In the genomic region with DNA sequence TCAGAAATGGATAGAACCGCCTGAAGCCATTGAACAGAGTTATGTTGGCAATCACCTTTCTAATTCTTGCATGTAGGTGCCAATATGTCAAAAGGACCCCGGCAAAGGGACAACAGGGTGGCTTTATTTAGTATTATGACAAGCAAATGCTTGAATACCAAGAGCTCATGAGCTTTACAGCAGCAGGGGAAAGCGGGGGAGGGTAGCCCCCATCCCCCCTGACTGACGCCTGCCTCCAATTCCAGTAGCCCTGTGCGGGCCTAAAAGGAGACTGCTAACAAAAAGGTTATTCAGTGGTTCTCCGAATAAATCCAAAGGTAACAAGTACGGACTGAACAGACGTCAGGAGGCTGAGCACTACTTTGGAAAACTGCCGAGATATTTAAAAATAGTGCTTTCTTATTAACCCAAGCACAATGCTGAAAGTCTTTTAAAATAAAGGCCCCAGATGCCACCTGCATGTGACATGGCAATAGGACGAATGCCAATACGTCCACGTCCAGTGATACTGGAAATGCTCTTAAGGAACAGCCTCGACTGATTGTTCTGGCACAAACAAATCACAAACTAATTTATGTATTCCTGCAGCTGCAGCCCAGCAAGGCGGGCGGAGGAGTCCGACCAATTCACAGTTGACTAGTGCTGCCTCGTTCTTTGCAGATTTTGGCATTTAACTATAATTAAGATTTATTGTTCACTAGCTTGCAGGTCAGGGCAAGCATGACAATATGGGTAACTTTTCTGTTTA, we compare ENCODE assay signal across 8 mouse cellular contexts.
DNase-seq lines count a peak whose midpoint lies in the region; ATAC-seq and TF ChIP-seq lines count a peak whose summit lies in the region.
"Had no signal": no experiment of that assay in that cellular context is flagged by ENCODE, and none has a peak within 500 bp of the region (broad histone marks: within the 10 kb centered on the region; RNA-seq: fewer than 3 reads in every experiment).

No protein-coding gene starts in this region.

- H3K4me2 ChIP-seq in kidney, embryonic 16.5 days (replicated peaks; ENCODE audit: low read depth, low read length), result peak overlapping the region; percentile 42
- H3K4me2 ChIP-seq in neural tube, embryonic 15.5 days, result peak overlapping the region; percentile 29; the same call in 1 of the 2 replicates
- H3K4me2 ChIP-seq in lung, postnatal 0 days (replicated peaks; ENCODE audit: low read depth, low read length), result no peak overlapping the region
- H3K4me2 ChIP-seq: heart, embryonic 15.5 days had no signal

- WGBS in kidney, embryonic 16.5 days, result 30% methylated on average over 17 of the region's 17 CpGs
- 20% methylated on average over 17 of the region's 17 CpGs for WGBS in neural tube, embryonic 15.5 days
- WGBS in lung, postnatal 0 days, result 49% methylated on average over 17 of the region's 17 CpGs

- peaks cover 7% of the 10 kb centered on the region for H3K27me3 ChIP-seq in megakaryocyte, embryonic 14.5 days (replicated peaks)
- peaks cover 3% of the 10 kb centered on the region; the same call in 1 of the 2 replicates for H3K27me3 ChIP-seq in kidney, embryonic 16.5 days (ENCODE audit: insufficient read depth, low read length)
- 0 out of 2 replicates have a peak, but pooled peaks cover 3% of the 10 kb centered on the region for H3K27me3 ChIP-seq in neural tube, embryonic 15.5 days (replicated peaks)
- no peaks in the 10 kb centered on the region for H3K27me3 ChIP-seq in lung, postnatal 0 days (replicated peaks; ENCODE audit: insufficient read depth, low read length)
- H3K27me3 ChIP-seq: heart, embryonic 15.5 days had no signal

- no peak for TF ChIP-seq CTCF in layer of hippocampus, adult 2 months (conservative IDR thresholded peaks at IDR 0.05)
- no peak for TF ChIP-seq CTCF in lung, postnatal 0 days (IDR thresholded peaks at IDR 0.05)

- peak overlapping the region; percentile 75 for H3K4me3 ChIP-seq in megakaryocyte, embryonic 14.5 days (replicated peaks)
- H3K4me3 ChIP-seq in kidney, embryonic 16.5 days (ENCODE audit: low read length), result no peak overlapping the region
- H3K4me3 ChIP-seq in neural tube, embryonic 15.5 days (replicated peaks), result no peak overlapping the region
- no peak overlapping the region for H3K4me3 ChIP-seq in layer of hippocampus, adult 2 months
- no peak overlapping the region for H3K4me3 ChIP-seq in lung, postnatal 0 days (ENCODE audit: low read depth, low read length)
- H3K4me3 ChIP-seq: heart, embryonic 15.5 days had no signal

- DNase-seq in fat pad, adult 2 months (ENCODE audit: extremely low read depth, low read depth, low spot score), result peak; percentile 47
- DNase-seq in layer of hippocampus, adult 2 months (ENCODE audit: low spot score in 2 of 2), result no peak
- no peak for DNase-seq in lung, postnatal 0 days (ENCODE audit: low spot score)

- no peak overlapping the region; the same call in 1 of the 2 replicates for H3K9ac ChIP-seq in kidney, embryonic 16.5 days (replicated peaks; ENCODE audit: low read length)
- no peak overlapping the region for H3K9ac ChIP-seq in neural tube, embryonic 15.5 days (replicated peaks)
- no peak overlapping the region for H3K9ac ChIP-seq in lung, postnatal 0 days (replicated peaks; ENCODE audit: low read depth)
- H3K9ac ChIP-seq: heart, embryonic 15.5 days had no signal

- no peaks in the 10 kb centered on the region for H3K36me3 ChIP-seq in megakaryocyte, embryonic 14.5 days (replicated peaks; ENCODE audit: low read length)
- H3K36me3 ChIP-seq in kidney, embryonic 16.5 days (ENCODE audit: insufficient read depth, low read length), result no peaks in the 10 kb centered on the region
- H3K36me3 ChIP-seq in neural tube, embryonic 15.5 days, result no peaks in the 10 kb centered on the region
- H3K36me3 ChIP-seq in lung, postnatal 0 days (ENCODE audit: insufficient read depth, low read length), result no peaks in the 10 kb centered on the region
- H3K36me3 ChIP-seq: heart, embryonic 15.5 days had no signal

- no peaks in the 10 kb centered on the region for H3K9me3 ChIP-seq in megakaryocyte, embryonic 14.5 days
- H3K9me3 ChIP-seq in kidney, embryonic 16.5 days (ENCODE audit: low read length), result no peaks in the 10 kb centered on the region
- H3K9me3 ChIP-seq in neural tube, embryonic 15.5 days (replicated peaks), result no peaks in the 10 kb centered on the region
- no peaks in the 10 kb centered on the region for H3K9me3 ChIP-seq in lung, postnatal 0 days (ENCODE audit: low read length)
- H3K9me3 ChIP-seq: heart, embryonic 15.5 days had no signal

- H3K4me1 ChIP-seq in megakaryocyte, embryonic 14.5 days, result peaks cover 61% of the 10 kb centered on the region
- H3K4me1 ChIP-seq in kidney, embryonic 16.5 days (ENCODE audit: insufficient read depth, low read length), result peaks cover 37% of the 10 kb centered on the region
- H3K4me1 ChIP-seq in neural tube, embryonic 15.5 days, result peaks cover 35% of the 10 kb centered on the region
- H3K4me1 ChIP-seq in lung, postnatal 0 days (ENCODE audit: insufficient read depth, low read depth, low read length), result peaks cover 8% of the 10 kb centered on the region

- ATAC-seq in megakaryocyte, adult 5-6 weeks (ENCODE audit: poor library complexity, severe bottlenecking), result no peak
- ATAC-seq in kidney, embryonic 16.5 days (ENCODE audit: low FRiP score, low TSS enrichment), result peak; percentile 55; the same call in 1 of the 2 replicates
- ATAC-seq in neural tube, embryonic 15.5 days (ENCODE audit: low FRiP score), result peak; percentile 26; the same call in 1 of the 2 replicates
- no peak for ATAC-seq in lung, postnatal 0 days

- no peak overlapping the region for H3K27ac ChIP-seq in kidney, embryonic 16.5 days (ENCODE audit: low read length)
- H3K27ac ChIP-seq in neural tube, embryonic 15.5 days (replicated peaks), result peak overlapping the region; percentile 33
- H3K27ac ChIP-seq in layer of hippocampus, adult 2 months, result no peak overlapping the region
- no peak overlapping the region for H3K27ac ChIP-seq in lung, postnatal 0 days (ENCODE audit: low read length)
- H3K27ac ChIP-seq: heart, embryonic 15.5 days had no signal

- TF ChIP-seq EP300 in lung, postnatal 0 days (IDR thresholded peaks at IDR 0.05), result no peak

Comparison
In these comparisons a context has a peak if more than half of its experiments do, and no peak if none do; other contexts are left out.
1. ATAC-seq: peak in kidney, embryonic 16.5 days (single experiment) and neural tube, embryonic 15.5 days (single experiment); none in megakaryocyte, adult 5-6 weeks (single experiment) and lung, postnatal 0 days (single experiment).